Mouse (Mus musculus) 416B (cell line): ENCODE data around the gene Ndrg4.
A peak's percentile ranks its signal among the peaks of the same experiment; 100 is the strongest.

Experiments
- DNase-seq: peaks from one replicate; pipeline ENCODE4 v3.0.0; 2011; ENCODE audit warnings: low read depth

Ndrg4 gene

GRCm38 (mm10) chr8:95678024-95678611 lies 1.3 kb downstream of the Ndrg4 start:
- DNase-seq: no peak

DNA sequence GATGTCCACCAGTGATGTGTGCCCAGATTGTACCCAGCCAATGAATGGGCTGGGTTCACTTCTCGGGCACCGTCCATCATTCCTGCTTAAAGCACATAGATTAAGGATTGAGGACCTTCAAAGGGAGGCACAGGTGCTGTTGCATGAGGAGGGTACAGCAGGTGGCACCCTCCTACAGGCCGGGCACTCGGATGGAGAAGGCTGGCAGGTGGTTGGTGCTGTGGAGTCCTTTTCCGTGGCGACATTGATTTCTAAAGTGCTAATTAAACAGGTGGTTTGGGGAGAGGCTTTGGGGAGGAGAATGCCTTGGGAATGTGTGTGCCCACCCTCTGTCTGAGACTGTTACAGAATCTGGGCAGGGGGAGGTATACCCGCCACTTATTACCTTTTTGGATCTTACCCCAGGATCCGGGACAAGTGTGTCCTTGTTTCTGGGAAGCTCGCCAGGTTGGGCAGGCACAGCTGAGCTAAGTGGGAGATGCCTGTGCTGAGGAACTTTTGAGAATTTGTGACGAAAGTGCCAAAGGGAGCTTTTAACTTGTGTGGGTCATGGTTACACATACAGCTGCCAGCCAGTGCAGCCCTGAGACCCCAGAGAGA lies 11.4 kb downstream of the Ndrg4 start:
- DNase-seq: no peak

DNA sequence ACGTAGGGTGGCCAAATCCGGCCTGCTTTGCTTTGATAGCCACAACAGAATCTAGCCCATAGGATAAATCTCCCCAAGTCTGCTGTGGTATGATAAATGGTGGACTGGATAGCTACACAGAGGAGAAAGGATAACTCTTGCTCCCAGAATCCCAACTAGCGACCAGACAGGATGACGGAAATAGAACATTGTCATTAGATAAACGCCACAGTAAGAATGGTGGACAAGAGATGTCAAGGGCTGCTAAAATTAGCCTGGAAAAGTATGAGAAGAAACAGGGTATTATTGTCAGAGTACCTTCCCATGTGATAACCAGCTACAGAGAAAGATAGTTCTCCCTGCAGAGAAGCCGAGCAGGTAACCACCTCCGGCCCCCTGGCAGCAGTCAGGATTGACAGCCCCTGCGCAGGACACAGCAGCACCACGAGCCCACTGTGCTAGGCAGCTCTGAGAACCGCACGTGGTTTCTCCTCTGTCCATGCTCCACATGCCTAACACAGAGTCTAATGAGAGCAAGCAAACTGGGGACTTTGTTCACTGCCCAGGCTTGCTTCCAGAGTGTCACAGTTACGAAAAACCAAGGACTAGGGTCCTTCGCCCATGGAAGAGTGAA lies 14.3 kb downstream of the Ndrg4 start:
- no peak for DNase-seq

DNA sequence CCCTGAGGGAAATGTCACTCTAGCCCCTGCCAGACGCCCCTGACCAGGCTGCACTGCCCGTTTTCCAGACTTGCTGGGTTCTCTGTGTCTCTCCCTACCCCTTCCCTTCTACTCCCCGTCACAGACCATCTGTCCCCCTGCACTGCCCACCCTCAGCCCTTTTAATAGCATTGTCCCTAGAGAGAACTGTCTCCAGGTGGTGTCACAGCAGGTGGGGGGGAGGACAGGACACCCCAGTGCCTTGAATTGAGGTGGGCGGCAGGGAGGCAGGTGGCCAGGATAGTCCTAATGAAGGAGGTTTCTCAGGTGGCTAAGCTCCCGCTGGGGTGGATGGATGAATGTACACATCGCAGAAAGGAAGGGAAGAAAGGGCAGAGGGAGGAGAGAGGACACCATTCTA lies 17.9 kb downstream of the Ndrg4 start:
- no peak for DNase-seq

- DNase-seq: no peak
These were observed 19.9 kb downstream of the Ndrg4 start for GRCm38 (mm10) chr8:95696661-95697060.

DNA sequence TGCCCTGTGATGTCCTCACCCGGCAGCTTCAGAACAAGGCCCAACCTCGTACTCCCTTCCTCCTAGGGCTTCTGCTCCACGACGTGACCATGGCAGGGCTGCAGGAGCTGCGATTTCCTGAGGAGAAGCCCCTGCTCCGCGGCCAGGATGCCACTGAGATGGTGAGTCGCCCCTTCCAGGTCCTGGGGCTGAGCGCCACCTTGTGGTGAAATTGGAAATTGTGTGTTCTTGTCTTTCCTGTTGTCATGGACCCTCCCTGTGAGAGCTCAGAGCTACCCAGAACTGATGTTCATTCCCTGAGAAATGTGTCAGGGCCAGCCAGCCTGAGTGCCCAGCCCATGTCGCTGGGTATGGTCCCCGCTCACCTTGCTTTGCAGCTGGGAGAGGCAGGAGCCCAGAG lies 20.3 kb downstream of the Ndrg4 start:
- peak; percentile 68 for DNase-seq

GRCm38 (mm10) chr8:95698179-95698578 lies 21.4 kb downstream of the Ndrg4 start:
- peak; percentile 6 for DNase-seq

DNA sequence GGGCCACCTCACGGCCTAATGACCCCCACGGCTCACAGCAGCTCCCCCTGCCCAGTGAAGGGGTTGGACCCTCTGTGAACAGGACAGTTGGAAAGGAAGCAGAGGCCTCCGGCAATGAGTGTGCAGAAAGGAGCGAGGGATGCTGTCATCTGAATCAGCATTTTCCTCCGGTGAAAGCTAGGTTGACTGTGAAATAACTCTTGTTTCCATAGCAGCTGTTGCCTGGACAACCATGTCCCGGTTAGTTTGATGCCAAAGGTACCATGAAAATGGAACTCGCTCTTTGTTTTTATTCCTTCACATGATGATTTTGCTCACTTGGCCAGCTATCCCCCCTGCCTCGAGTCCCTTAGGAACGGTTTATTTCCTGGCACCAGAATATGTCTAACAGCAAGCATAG lies 23.5 kb downstream of the Ndrg4 start:
- peak; percentile 5 for DNase-seq

- DNase-seq: no peak
These were observed 25.0 kb downstream of the Ndrg4 start for GRCm38 (mm10) chr8:95701809-95702208.

- DNase-seq: no peak
These were observed 26.0 kb downstream of the Ndrg4 start for GRCm38 (mm10) chr8:95702480-95703446.

- no peak for DNase-seq
These were observed 26.9 kb downstream of the Ndrg4 start for GRCm38 (mm10) chr8:95703461-95704260.

GRCm38 (mm10) chr8:95704538-95704937 lies 27.8 kb downstream of the Ndrg4 start:
- no peak for DNase-seq

GRCm38 (mm10) chr8:95709579-95709978 lies 32.8 kb downstream of the Ndrg4 start:
- DNase-seq: no peak

DNA sequence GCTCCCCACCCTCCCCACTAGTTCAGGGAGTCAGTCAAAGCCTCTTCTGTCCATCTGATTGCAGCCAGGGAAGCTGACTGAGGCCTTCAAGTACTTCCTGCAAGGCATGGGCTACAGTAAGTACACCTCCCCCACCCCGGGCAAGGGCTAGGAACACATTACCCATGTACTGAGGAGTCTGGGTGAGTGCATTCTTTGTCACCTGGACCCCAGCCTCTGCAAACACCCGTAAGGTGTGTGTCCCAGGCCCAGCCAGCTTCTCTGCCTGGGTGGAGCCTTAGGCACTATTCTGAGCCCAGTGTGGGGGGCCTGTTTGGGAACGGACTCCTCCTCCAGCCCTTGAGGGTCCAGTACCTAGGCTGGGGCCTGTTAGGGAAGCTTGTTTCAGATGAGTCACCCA lies 34.2 kb downstream of the Ndrg4 start:
- no peak for DNase-seq

DNA sequence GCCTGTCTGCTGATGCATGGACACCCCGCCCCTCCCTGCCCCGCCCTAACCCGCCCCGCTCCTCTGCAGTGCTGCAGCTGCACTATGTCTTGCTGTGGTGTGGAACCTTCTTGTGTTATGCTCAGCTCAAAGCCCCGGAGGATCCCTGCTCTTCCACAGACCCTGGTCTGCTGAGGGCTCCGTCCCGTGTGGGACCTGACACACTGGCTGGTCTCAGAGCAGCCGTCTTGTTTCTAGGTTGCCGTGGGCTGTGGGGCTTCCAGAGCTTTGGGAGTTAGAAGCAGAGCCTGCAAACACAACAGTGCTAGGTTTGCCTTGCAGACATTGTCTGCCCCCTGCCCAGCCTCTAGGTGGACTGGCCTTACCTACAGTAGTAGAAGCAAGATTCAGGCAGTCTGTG lies 35.6 kb downstream of the Ndrg4 start:
- DNase-seq: no peak

GRCm38 (mm10) chr8:95713100-95714010 lies 36.6 kb downstream of the Ndrg4 start:
- peak; percentile 73 for DNase-seq

- DNase-seq: no peak
These were observed 37.6 kb downstream of the Ndrg4 start for GRCm38 (mm10) chr8:95714367-95714766.

DNA sequence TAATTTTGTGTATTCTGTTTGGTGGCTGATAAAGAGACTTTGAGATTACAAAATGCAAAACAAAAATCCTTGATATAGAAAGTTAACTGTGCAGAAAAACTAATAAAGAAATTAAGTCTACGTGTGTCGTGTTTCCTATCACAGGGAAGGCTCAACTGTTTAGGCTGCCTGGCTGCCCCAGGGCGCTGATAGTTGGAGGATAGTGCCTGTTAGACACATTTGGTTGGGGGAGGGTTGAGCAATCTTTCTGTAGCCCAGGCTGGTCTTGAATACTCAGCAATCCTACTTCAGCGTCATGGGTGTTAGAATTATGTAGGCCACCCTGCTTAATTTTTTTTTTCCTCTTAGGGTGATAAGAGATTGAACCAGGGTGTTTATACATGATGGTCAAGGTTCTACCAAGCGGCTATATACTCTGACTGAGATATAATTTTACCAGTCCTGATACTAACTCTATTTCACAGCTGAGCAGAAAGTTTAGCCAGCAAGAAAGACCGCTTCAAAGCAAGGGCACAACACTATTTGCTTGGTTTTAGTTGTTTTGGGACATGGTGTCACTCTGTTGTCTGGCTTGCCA lies 38.1 kb downstream of the Ndrg4 start:
- DNase-seq: no peak

DNA sequence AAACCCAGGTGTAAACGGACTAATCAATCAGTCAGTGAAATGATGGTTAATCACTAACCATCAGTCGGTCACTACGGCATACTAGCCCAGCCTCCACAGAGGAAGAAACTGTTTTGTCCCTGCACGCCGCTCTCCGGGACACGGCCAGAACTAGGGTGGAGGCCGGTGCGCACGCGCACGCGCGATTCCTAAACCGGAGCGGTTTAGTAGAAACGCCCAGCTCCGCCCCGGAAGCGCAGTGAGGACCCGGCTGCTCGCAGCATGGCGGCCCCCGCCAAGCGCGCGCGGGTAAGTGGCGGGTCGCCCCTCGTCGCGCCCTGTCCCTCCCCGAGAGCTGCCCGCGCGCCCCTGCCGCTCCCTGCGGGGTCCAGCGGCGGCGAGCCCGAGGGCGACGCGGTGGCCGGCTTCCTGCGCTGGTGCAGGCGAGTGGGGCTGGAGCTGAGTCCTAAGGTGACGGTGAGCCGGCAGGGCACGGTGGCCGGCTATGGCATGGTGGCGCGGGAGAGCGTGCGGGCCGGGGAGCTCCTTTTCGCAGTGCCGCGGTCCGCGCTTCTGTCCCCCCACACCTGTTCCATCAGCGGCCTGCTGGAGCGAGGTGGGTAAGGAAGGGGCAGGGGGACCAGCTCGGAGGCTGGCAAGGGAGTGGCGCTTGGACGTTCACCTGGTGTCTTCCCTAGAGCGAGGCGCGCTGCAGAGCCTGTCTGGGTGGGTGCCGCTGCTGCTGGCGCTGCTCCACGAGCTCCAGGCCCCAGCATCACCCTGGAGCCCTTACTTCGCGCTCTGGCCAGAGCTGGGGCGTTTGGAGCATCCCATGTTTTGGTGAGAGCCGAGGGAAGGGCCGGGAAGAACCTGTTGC lies 39.1 kb downstream of the Ndrg4 start, which contains the start of gene Setd6:
Gene Setd6, plus strand, starts transcription at position 206 of the 856 bp plus-strand sequence.
- DNase-seq: peak; percentile 84
